Mouse (Mus musculus) small intestine, adult 2 months (tissue): ENCODE measurements around the gene Irf6.

Experiments used
- CTCF ChIP-seq: fragments of 200-500 bp; IDR thresholded peaks from 2 replicates; pipeline ENCODE4 v1.5.1; 2012; ENCODE audit warnings: low read depth, mild to moderate bottlenecking, control low read depth, inconsistent platforms, low read length, moderate library complexity, mixed read lengths; ENCODE audit not compliant: insufficient replicate concordance, insufficient read length; ENCODE audit errors: extremely low read depth
- POLR2A ChIP-seq: fragments of 200-500 bp; IDR thresholded peaks from 2 replicates; pipeline ENCODE4 v1.6.1; 2012; ENCODE audit warnings: low read depth, mild to moderate bottlenecking, control low read depth, inconsistent platforms, low read length, moderate library complexity

DNA sequence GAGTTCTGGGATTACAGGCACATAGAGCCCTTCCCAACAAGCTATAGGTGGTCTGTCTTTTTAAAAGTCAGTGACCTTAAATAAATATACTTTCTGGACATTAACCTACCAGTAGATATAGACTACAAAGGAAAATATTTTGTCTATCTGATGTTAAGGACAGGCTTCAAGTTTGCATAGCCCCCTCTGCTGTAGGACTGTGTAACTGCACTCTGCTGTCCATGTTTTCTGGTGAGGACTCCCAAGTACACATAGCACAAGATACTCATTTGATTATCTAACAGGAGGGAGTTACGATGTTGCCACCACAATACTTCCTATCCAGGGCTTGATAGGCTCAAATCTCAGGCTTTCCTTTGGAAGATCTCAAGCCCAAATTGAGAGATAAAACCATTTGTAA lies 19.2 kb upstream of the Irf6 start:
- TF ChIP-seq POLR2A (no peak), CTCF (no peak)
